Mouse (Mus musculus): ENCODE data around the gene Ccdc144b. TPM values are rescaled to one million over a fixed set of nuclear protein-coding genes. Genes with fewer than 3 reads are reported as not detected.

Ccdc144b gene
- polyA plus RNA-seq, 2 experiments from 2014 or later, result not detected

Other genes with a start within 250 kb of the Ccdc144b start
- gene Dcun1d1, start 116.1 kb downstream of the Ccdc144b start, polyA plus RNA-seq (2017; shearing (Covaris generic)), result 100 to 1,000 TPM in 1 of 2 experiments, 10 to 100 TPM in 1; 95.9 to 129 TPM
- gene Mccc1, start 52.9 kb downstream of the Ccdc144b start, polyA plus RNA-seq (2017; shearing (Covaris generic)), result 10 to 100 TPM; 23.6 to 35.7 TPM
- gene Acad9, start 12.4 kb upstream of the Ccdc144b start, polyA plus RNA-seq (2017; shearing (Covaris generic)), result 10 to 100 TPM; 41.6 to 42.2 TPM
- 1 to 10 TPM; 7.5 to 7.9 TPM for gene D3Ertd254e, start 97.5 kb upstream of the Ccdc144b start, polyA plus RNA-seq (2017; shearing (Covaris generic))
- not detected for gene Qrfpr, start 168.8 kb upstream of the Ccdc144b start, polyA plus RNA-seq (2017; shearing (Covaris generic))

Data from CD4-positive, CD25-positive, alpha-beta regulatory T cell, adult 4 months (primary cell).